Mouse (Mus musculus): ENCODE results near the gene Nalcn.

Gene Nalcn

GRCm38 (mm10) chr14:123495544-123495943 lies 131.4 kb downstream of the Nalcn start:
- DNase-seq = no peak

DNA sequence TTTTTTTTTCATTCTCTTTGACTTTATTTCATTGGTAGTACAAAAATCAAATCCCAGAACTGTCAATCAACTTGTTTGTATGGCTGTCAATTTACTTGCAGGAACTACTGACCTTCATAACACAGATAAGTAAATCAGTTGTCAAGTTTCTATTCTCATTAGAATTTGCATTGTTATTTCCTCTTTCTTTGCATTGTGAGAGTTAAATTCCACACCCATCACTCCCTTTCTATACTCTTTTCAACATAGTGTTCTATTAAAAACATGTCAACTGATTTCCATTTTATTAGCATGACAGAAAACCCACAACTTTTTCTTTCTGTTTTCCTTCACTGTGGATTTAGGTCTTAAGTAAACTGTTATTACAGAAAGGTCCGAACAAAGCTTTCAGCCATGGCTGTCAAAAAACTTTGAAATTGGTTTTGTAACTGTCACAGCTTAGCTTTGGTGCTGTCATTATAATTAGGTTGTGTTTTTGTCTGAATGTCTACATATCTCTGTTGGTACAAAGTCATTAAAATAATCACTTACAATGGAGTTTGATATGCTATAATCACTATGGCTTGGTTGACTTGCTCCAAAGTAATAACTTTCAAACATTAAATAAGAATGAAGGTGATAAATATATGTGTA lies 138.3 kb downstream of the Nalcn start:
- no peak for DNase-seq

- DNase-seq = no peak
These were observed 164.9 kb downstream of the Nalcn start for GRCm38 (mm10) chr14:123462026-123462425.

GRCm38 (mm10) chr14:123446031-123446430 lies 180.9 kb downstream of the Nalcn start:
- DNase-seq = no peak

GRCm38 (mm10) chr14:123435542-123435941 lies 191.4 kb downstream of the Nalcn start:
- DNase-seq = no peak

DNA sequence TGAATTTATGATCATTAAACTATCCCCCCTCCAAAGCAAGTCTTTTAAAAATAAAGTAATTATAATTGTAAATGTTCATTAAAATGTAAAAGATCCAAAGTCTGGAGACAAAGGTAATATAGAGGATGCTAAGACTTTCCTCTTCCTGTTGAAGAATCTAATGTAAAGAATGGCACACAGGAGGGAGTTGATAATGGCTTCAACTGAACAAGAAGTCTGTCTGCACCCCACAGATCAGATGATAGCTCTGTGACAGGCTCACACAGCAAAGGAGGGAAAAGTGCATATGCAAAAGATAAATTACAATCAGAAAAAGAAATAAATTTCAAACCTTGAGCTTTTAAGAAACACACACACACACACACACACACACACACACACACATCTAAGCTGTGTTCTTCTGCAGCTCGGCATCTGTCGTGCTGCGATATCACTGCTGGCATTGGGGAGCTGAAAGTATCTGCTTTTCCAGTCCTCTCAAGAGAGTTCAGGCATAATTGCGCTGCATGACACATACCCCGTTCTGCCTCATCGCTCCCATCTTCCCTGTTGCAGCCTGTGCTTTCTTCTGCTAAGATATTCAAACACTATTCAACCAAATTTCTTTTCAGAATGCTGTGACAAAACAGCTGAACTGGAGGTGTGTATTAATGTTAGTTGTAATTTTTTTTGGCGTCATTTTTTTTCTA lies 250.6 kb downstream of the Nalcn start:
- no peak for DNase-seq

GRCm38 (mm10) chr14:123371522-123371921 lies 255.4 kb downstream of the Nalcn start:
- no peak for DNase-seq

DNA sequence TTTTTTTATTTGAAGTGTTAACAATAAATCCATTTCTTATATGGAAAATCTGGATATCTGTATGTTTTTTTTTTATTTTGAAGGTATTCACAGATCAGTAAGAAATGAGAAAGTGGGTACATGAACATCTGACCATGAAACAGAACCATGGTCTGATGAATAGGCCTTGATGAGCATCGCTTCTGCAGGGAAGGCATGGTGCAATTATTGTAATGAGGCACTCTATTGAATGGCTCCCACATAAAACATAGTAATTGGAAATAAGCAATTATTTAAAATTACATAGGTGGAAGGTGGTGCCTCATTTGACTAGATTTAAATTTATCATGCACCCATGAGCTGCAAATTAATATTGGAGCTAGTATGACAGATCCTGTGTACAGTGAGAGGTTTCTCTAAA lies 267.3 kb downstream of the Nalcn start:
- no peak for DNase-seq

DNA sequence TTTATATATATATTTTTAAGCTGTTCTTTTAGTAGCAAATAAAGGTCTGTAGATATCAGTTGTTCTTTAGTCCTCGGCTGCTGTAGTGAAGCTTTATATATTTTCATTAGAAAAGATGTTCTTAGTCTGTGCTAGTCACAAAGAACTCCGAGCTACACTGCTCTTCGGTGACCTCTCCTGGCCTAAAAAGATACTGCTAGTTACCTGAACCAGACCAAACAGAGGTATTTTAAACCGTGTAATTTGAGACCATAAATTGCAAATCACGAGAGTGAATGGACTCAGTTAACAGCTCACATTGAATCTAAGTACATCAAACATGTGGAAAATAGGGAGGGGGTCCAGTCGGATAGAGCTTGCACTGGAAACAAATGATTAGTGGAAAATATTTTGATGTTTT lies 274.0 kb downstream of the Nalcn start:
- peak; percentile 13 for DNase-seq

- DNase-seq = no peak
These were observed 295.1 kb downstream of the Nalcn start for GRCm38 (mm10) chr14:123331841-123332240.

- DNase-seq = no peak
These were observed 312.6 kb downstream of the Nalcn start for GRCm38 (mm10) chr14:123314369-123314768.

DNA sequence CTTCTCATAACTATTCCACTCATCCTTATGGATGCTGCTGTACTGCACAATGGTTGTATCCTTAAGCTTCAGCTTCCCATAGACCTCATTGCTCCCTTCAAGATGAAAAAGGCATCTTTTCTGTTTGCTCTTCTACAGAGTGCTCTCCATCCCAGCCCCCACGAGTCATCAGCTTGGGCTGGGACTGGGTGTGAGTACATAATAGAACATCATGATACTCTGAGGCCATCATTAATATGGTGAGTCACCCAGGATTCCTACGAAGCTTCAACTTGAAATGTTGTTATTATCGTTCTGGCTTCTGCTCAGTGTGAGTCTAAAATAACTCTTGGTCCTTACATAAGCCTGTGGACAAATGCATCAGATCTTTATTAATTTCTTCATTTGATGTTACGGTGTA lies 314.6 kb downstream of the Nalcn start:
- no peak for DNase-seq

- DNase-seq = no peak
These were observed 330.9 kb downstream of the Nalcn start for GRCm38 (mm10) chr14:123296068-123296467.

GRCm38 (mm10) chr14:123291118-123292007 lies 335.6 kb downstream of the Nalcn start:
- DNase-seq = no peak

- DNase-seq = no peak
These were observed 344.8 kb downstream of the Nalcn start for GRCm38 (mm10) chr14:123282165-123282564.

DNA sequence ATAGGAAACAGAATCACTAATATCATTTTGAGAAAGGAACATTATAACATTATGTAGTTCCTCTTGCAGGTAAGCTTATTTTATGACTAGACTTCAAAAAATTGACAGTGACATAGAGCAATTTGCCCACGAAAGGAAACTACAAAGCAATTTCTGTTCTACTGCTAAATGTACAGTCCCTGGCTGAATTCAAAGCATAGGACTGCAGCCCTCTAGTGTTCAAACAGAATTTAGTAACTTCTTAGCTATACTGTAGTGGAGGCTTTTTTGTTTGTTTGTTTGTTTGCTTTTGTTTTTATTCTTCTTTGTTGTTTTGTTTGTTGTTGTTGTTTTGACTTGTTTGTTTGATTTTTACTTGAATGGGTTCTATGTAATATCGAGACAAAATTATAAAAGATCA lies 354.8 kb downstream of the Nalcn start:
- no peak for DNase-seq

GRCm38 (mm10) chr14:123240738-123241137 lies 386.2 kb downstream of the Nalcn start:
- no peak for DNase-seq

DNA sequence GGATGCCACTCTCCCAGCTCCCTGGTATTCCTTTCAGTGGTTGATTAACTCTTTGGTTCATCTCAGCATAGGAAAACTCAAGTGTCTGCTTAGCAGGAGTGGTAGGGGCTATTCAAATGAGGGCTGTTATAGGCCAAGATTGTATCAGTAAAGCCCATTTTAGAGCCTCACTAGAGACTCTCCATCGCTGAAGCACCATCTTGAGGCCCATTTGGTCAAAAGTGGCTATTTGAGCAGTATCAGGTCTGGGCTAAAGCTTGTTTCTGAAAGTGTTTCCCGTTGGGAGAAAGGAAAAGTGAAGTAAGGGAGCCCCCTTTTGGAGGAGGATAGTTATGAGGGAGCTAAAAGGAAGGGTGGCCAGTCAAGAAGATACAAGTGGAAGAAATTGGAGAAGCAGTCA lies 387.0 kb downstream of the Nalcn start:
- DNase-seq = peak; percentile 6

DNA sequence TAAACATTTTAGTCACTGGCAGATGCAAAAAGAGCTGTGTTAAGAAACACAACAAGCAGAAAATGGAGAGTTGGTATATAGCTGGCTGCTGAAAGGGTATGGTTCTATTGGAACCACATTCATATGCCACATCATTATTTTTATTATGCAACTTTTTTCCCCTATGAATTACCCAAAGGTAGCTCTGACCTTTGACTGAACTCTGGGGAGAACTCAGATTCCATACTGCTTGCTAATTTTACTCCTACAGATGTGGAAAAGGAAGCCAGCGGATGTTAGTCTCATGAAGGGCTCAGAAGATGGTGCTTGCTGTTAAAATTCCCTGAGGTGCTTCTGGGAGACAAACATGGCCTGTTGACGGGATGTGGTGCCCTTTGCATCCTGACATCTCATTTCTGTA lies 389.9 kb downstream of the Nalcn start:
- no peak for DNase-seq

GRCm38 (mm10) chr14:123232630-123233206 lies 394.2 kb downstream of the Nalcn start:
- DNase-seq = no peak
